Mouse (Mus musculus) cerebellum, adult 8-10 months (tissue): ENCODE results near the gene Lrrc27.
A peak's percentile ranks its signal among the peaks of the same experiment; 100 is the strongest.

ENCODE experiments used
- DNase-seq: peaks from one replicate; pipeline ENCODE4 v3.0.0; 2022

Lrrc27 gene

GRCm38 (mm10) chr7:139246931-139247880 is 34.4 kb downstream of the Lrrc27 start:
- peak; percentile 51 for DNase-seq

- DNase-seq, result peak; percentile 75
These were observed 35.3 kb downstream of the Lrrc27 start, which contains the start of gene Pwwp2b for GRCm38 (mm10) chr7:139247881-139248614. Pwwp2b (plus strand) TSS chr7:139248482.

GRCm38 (mm10) chr7:139248615-139249405 is 36.0 kb downstream of the Lrrc27 start:
- no peak for DNase-seq

GRCm38 (mm10) chr7:139249406-139250210 is 36.8 kb downstream of the Lrrc27 start:
- no peak for DNase-seq

- DNase-seq, result no peak
These were observed 39.1 kb downstream of the Lrrc27 start for GRCm38 (mm10) chr7:139251881-139252301.

- no peak for DNase-seq
These were observed 39.8 kb downstream of the Lrrc27 start for GRCm38 (mm10) chr7:139252566-139252965.

- DNase-seq, result no peak
These were observed 40.2 kb downstream of the Lrrc27 start for GRCm38 (mm10) chr7:139252986-139253385.

GRCm38 (mm10) chr7:139253462-139253861 is 40.7 kb downstream of the Lrrc27 start:
- DNase-seq, result no peak

GRCm38 (mm10) chr7:139254626-139255025 is 41.8 kb downstream of the Lrrc27 start:
- DNase-seq, result no peak

- DNase-seq, result no peak
These were observed 45.2 kb downstream of the Lrrc27 start for GRCm38 (mm10) chr7:139257752-139258542.

GRCm38 (mm10) chr7:139264337-139264736 is 51.5 kb downstream of the Lrrc27 start:
- DNase-seq, result no peak

GRCm38 (mm10) chr7:139265634-139266033 is 52.8 kb downstream of the Lrrc27 start:
- no peak for DNase-seq

GRCm38 (mm10) chr7:139266431-139266830 is 53.6 kb downstream of the Lrrc27 start:
- peak; percentile 64 for DNase-seq

- no peak for DNase-seq
These were observed 54.4 kb downstream of the Lrrc27 start for GRCm38 (mm10) chr7:139266886-139267870.

- DNase-seq, result no peak
These were observed 58.0 kb downstream of the Lrrc27 start for GRCm38 (mm10) chr7:139270738-139271137.

- DNase-seq, result no peak
These were observed 59.1 kb downstream of the Lrrc27 start for GRCm38 (mm10) chr7:139271871-139272270.

GRCm38 (mm10) chr7:139272639-139273396 is 60.0 kb downstream of the Lrrc27 start:
- no peak for DNase-seq

GRCm38 (mm10) chr7:139273397-139273719 is 60.6 kb downstream of the Lrrc27 start:
- no peak for DNase-seq

- DNase-seq, result no peak
These were observed 62.8 kb downstream of the Lrrc27 start for GRCm38 (mm10) chr7:139275586-139275985.
